Mouse (Mus musculus) MEL (cell line): ENCODE data around the gene Lmx1a. TPM values are rescaled to one million over a fixed set of nuclear protein-coding genes. Genes with fewer than 3 reads are reported as not detected.

Source experiments
- DNase-seq: peaks from one replicate; pipeline ENCODE4 v3.0.0; 2011; ENCODE audit warnings: low read depth, low spot score
- H3K27ac ChIP-seq: 2 replicates; pipeline ENCODE4 v1.5.1; 2012; ENCODE audit warnings: low read depth, mild to moderate bottlenecking, control low read depth, low read length, moderate library complexity; ENCODE audit not compliant: control insufficient read depth
- H3K27me3 ChIP-seq, 2 experiments: fragments of 150-350 bp in 1 of 2; sonication (generic) in 1 of 2; 2 replicates each; pipeline ENCODE4 v1.6.1; 2012; ENCODE audit warnings: low read length in 2 of 2, mild to moderate bottlenecking in 2 of 2, improper control_type of control experiment in 1 of 2, moderate library complexity in 1 of 2; ENCODE audit not compliant: insufficient read depth in 2 of 2, control insufficient read depth in 1 of 2
- H3K36me3 ChIP-seq, 2 experiments: 2 replicates each; pipeline ENCODE4 v1.6.1; 2012 to 2014; ENCODE audit warnings: low read length in 2 of 2, improper control_type of control experiment in 1 of 2, inconsistent platforms in 1 of 2, mild to moderate bottlenecking in 1 of 2; ENCODE audit not compliant: insufficient read depth in 2 of 2, control insufficient read depth in 1 of 2
- H3K4me1 ChIP-seq, 2 experiments: fragments of 150-350 bp in 1 of 2; sonication (generic) in 1 of 2; 2 replicates each; pipeline ENCODE4 v1.6.1; 2012; ENCODE audit warnings: low read length in 2 of 2, improper control_type of control experiment in 1 of 2, mild to moderate bottlenecking in 1 of 2; ENCODE audit not compliant: insufficient read depth in 2 of 2, control insufficient read depth in 1 of 2
- H3K4me3 ChIP-seq, 2 experiments: fragments of 150-350 bp in 1 of 2; sonication (generic) in 1 of 2; 2 replicates each; pipeline ENCODE4 v1.5.1; 2012; ENCODE audit warnings: low read depth in 2 of 2, low read length in 2 of 2, mild to moderate bottlenecking in 2 of 2, moderate library complexity in 2 of 2, control low read depth in 1 of 2, improper control_type of control experiment in 1 of 2; ENCODE audit not compliant: control insufficient read depth in 1 of 2, insufficient read depth in 1 of 2
- H3K79me2 ChIP-seq: 2 replicates; pipeline ENCODE4 v1.6.1; 2012; ENCODE audit warnings: mild to moderate bottlenecking, low read length, moderate library complexity; ENCODE audit not compliant: control insufficient read depth, poor library complexity, insufficient read depth
- H3K9ac ChIP-seq: 2 replicates; pipeline ENCODE4 v1.6.1; 2012; ENCODE audit warnings: low read depth, mild to moderate bottlenecking, control low read depth, low read length, moderate library complexity; ENCODE audit not compliant: control insufficient read depth, poor library complexity, severe bottlenecking
- H3K9me3 ChIP-seq: fragments of 150-350 bp; sonication (generic); replicated peaks from 2 replicates; pipeline ENCODE4 v1.6.1; 2012; ENCODE audit warnings: mild to moderate bottlenecking, low read length, improper control_type of control experiment, moderate library complexity; ENCODE audit not compliant: insufficient read depth
- BHLHE40 ChIP-seq: IDR thresholded peaks from 2 replicates; pipeline ENCODE4 v1.6.1; 2012; ENCODE audit warnings: low read depth, mild to moderate bottlenecking, inconsistent platforms, low read length, improper control_type of control experiment, borderline replicate concordance
- CHD1 ChIP-seq: IDR thresholded peaks from 2 replicates; pipeline ENCODE4 v1.6.1; 2012; ENCODE audit warnings: low read depth, mild to moderate bottlenecking, inconsistent platforms, low read length, improper control_type of control experiment
- CHD2 ChIP-seq: IDR thresholded peaks from 2 replicates; pipeline ENCODE4 v1.6.1; 2011; ENCODE audit warnings: low read length, improper control_type of control experiment
- E2F4 ChIP-seq: IDR thresholded peaks from 2 replicates; pipeline ENCODE4 v1.6.1; 2011; ENCODE audit warnings: low read depth, low read length, improper control_type of control experiment, borderline replicate concordance
- ELF1 ChIP-seq: IDR thresholded peaks from 2 replicates; pipeline ENCODE4 v1.6.1; 2014; ENCODE audit warnings: low read depth, mild to moderate bottlenecking, inconsistent platforms, low read length, improper control_type of control experiment, moderate library complexity
- ETS1 ChIP-seq: IDR thresholded peaks from 2 replicates; pipeline ENCODE4 v1.6.1; 2012; ENCODE audit warnings: low read depth, mild to moderate bottlenecking, inconsistent platforms, low read length, improper control_type of control experiment, moderate library complexity
- GABPA ChIP-seq: IDR thresholded peaks from 2 replicates; pipeline ENCODE4 v1.6.1; 2012; ENCODE audit warnings: low read depth, mild to moderate bottlenecking, inconsistent platforms, low read length, improper control_type of control experiment, moderate library complexity
- GATA1 ChIP-seq: IDR thresholded peaks from 2 replicates; pipeline ENCODE4 v1.6.1; 2011; ENCODE audit warnings: low read depth, low read length, improper control_type of control experiment
- MAFK ChIP-seq: IDR thresholded peaks from 2 replicates; pipeline ENCODE4 v1.6.1; 2011; ENCODE audit warnings: low read depth, mild to moderate bottlenecking, low read length, improper control_type of control experiment, borderline replicate concordance
- MAZ ChIP-seq: IDR thresholded peaks from 2 replicates; pipeline ENCODE4 v1.6.1; 2012; ENCODE audit warnings: low read depth, mild to moderate bottlenecking, inconsistent platforms, low read length, improper control_type of control experiment
- MXI1 ChIP-seq: IDR thresholded peaks from 2 replicates; pipeline ENCODE4 v1.6.1; 2011; ENCODE audit warnings: mild to moderate bottlenecking, low read depth, low read length, improper control_type of control experiment
- MYC ChIP-seq: IDR thresholded peaks from 2 replicates; pipeline ENCODE4 v1.6.1; 2011; ENCODE audit warnings: low read depth, mild to moderate bottlenecking, low read length, improper control_type of control experiment, moderate library complexity
- NRF1 ChIP-seq: IDR thresholded peaks from 2 replicates; pipeline ENCODE4 v1.6.1; 2014; ENCODE audit warnings: low read depth, mild to moderate bottlenecking, inconsistent platforms, low read length, improper control_type of control experiment, moderate library complexity; ENCODE audit not compliant: poor library complexity, insufficient read depth, severe bottlenecking
- POLR2A ChIP-seq, 2 experiments: IDR thresholded peaks; 2 replicates each; pipeline ENCODE4 v1.6.1; 2011 to 2012; ENCODE audit warnings: low read length in 2 of 2, mild to moderate bottlenecking in 2 of 2, control low read depth in 1 of 2, improper control_type of control experiment in 1 of 2, low read depth in 1 of 2, moderate library complexity in 1 of 2; ENCODE audit not compliant: control insufficient read depth in 1 of 2, insufficient read depth in 1 of 2, poor library complexity in 1 of 2
- POLR2AphosphoS2 ChIP-seq: IDR thresholded peaks from 2 replicates; pipeline ENCODE4 v1.6.1; 2011; ENCODE audit warnings: low read length, improper control_type of control experiment
- POLR2AphosphoS5 ChIP-seq: IDR thresholded peaks from 2 replicates; pipeline ENCODE4 v1.6.1; 2012; ENCODE audit warnings: low read depth, borderline replicate concordance, mild to moderate bottlenecking, inconsistent platforms, low read length, moderate library complexity, mixed read lengths
- SIN3A ChIP-seq: IDR thresholded peaks from 2 replicates; pipeline ENCODE4 v1.6.1; 2012; ENCODE audit warnings: low read length, improper control_type of control experiment, inconsistent platforms
- SMC3 ChIP-seq: IDR thresholded peaks from 2 replicates; pipeline ENCODE4 v1.6.1; 2011; ENCODE audit warnings: low read depth, low read length, improper control_type of control experiment
- TBP ChIP-seq: IDR thresholded peaks from 2 replicates; pipeline ENCODE4 v1.8.0; 2011; ENCODE audit warnings: low read depth, low read length, improper control_type of control experiment
- TCF12 ChIP-seq: IDR thresholded peaks from 2 replicates; pipeline ENCODE4 v1.6.1; 2014; ENCODE audit warnings: low read depth, mild to moderate bottlenecking, inconsistent platforms, low read length, improper control_type of control experiment, moderate library complexity
- UBTF ChIP-seq: IDR thresholded peaks from 2 replicates; pipeline ENCODE4 v1.6.1; 2012; ENCODE audit warnings: low read depth, mild to moderate bottlenecking, inconsistent platforms, low read length, improper control_type of control experiment, moderate library complexity, borderline replicate concordance; ENCODE audit not compliant: insufficient read depth
- USF1 ChIP-seq: IDR thresholded peaks from 2 replicates; pipeline ENCODE4 v1.6.1; 2014; ENCODE audit warnings: low read depth, mild to moderate bottlenecking, inconsistent platforms, low read length, improper control_type of control experiment, moderate library complexity
- USF2 ChIP-seq, 2 experiments: IDR thresholded peaks; 2 replicates each; pipeline ENCODE4 v1.6.1; 2011 to 2012; ENCODE audit warnings: improper control_type of control experiment in 2 of 2, low read length in 2 of 2, borderline replicate concordance in 1 of 2, inconsistent platforms in 1 of 2, low read depth in 1 of 2, mild to moderate bottlenecking in 1 of 2; ENCODE audit not compliant: insufficient read depth in 1 of 2
- ZC3H11A ChIP-seq: IDR thresholded peaks from 2 replicates; pipeline ENCODE4 v1.6.1; 2012; ENCODE audit warnings: low read depth, mild to moderate bottlenecking, inconsistent platforms, low read length, improper control_type of control experiment
- ZNF384 ChIP-seq: IDR thresholded peaks from 2 replicates; pipeline ENCODE4 v1.6.1; 2012; ENCODE audit warnings: low read depth, mild to moderate bottlenecking, inconsistent platforms, low read length, improper control_type of control experiment
- polyA plus RNA-seq, 2 experiments: library from polyadenylated mRNA; stranded (reverse) in 1 of 2; unstranded in 1 of 2; fragments of >175 nt in 1 of 2; fragments of >200 nt in 1 of 2; gene quantifications; 2 replicates each; pipeline versions ENCODE4 v1.2.1 to v1.2.4; 2012; ENCODE audit warnings: low replicate concordance in 2 of 2, low read depth in 1 of 2; ENCODE audit not compliant: insufficient read length in 2 of 2, insufficient read depth in 1 of 2, missing spikeins in 1 of 2
- total RNA-seq: library from RNA; depleted of rRNA; stranded (reverse); fragments of 300-350 nt; gene quantifications from 2 replicates; pipeline ENCODE4 v1.2.3, GENCODE M21; 2012

The Lmx1a gene
- total and polyA plus RNA-seq, 3 experiments: not detected

GRCm38 (mm10) chr1:167708761-167709160, 19.7 kb downstream of the Lmx1a start:
- Histone ChIP-seq H3K79me2 (no peaks in the 10 kb centered on the region), H3K36me3 (no peaks in the 10 kb centered on the region), H3K27ac (no peak overlapping the region), H3K27me3 (no peaks in the 10 kb centered on the region), H3K4me1 (no peaks in the 10 kb centered on the region), H3K4me3 (no peak overlapping the region), H3K9me3 (no peaks in the 10 kb centered on the region), H3K9ac (no peak overlapping the region)
- DNase-seq: no peak
- no peak for TF ChIP-seq MYC
- TF ChIP-seq UBTF: no peak
- no peak for TF ChIP-seq GABPA
- no peak for TF ChIP-seq NRF1
- no peak for TF ChIP-seq USF2 (IDR thresholded peaks at IDR 0.05; ENCODE audit: borderline replicate concordance in 1 of 2, insufficient read depth in 1 of 2, low read depth in 1 of 2, low read length in 2 of 2)
- no peak for TF ChIP-seq ETS1
- no peak for TF ChIP-seq POLR2AphosphoS5
- no peak for TF ChIP-seq USF1
- TF ChIP-seq BHLHE40: no peak

- H3K27ac ChIP-seq: no peak overlapping the region
- no peak overlapping the region for H3K4me3 ChIP-seq
- no peaks in the 10 kb centered on the region for H3K27me3 ChIP-seq
- no peak for DNase-seq
- no peaks in the 10 kb centered on the region for H3K4me1 ChIP-seq
- TF ChIP-seq USF2 (IDR thresholded peaks at IDR 0.05; ENCODE audit: borderline replicate concordance in 1 of 2, insufficient read depth in 1 of 2, low read depth in 1 of 2, low read length in 2 of 2): no peak
- no peak for TF ChIP-seq MAZ
- TF ChIP-seq MXI1: no peak
- no peak for TF ChIP-seq CHD2
- TF ChIP-seq SIN3A: no peak
- TF ChIP-seq NRF1: no peak
- H3K79me2 ChIP-seq: no peaks in the 10 kb centered on the region
- no peaks in the 10 kb centered on the region for H3K9me3 ChIP-seq
- H3K9ac ChIP-seq: no peak overlapping the region
- no peaks in the 10 kb centered on the region for H3K36me3 ChIP-seq
Observed at GRCm38 (mm10) chr1:167715730-167716341, 26.8 kb downstream of the Lmx1a start.

GRCm38 (mm10) chr1:167734471-167734870, 45.4 kb downstream of the Lmx1a start:
- no peaks in the 10 kb centered on the region for H3K79me2 ChIP-seq
- TF ChIP-seq USF2 (IDR thresholded peaks at IDR 0.05; ENCODE audit: borderline replicate concordance in 1 of 2, insufficient read depth in 1 of 2, low read depth in 1 of 2, low read length in 2 of 2) (no peak), GATA1 (no peak), ZNF384 (no peak), GABPA (no peak), TCF12 (no peak), POLR2AphosphoS2 (no peak), CHD2 (no peak), MAFK (no peak), E2F4 (no peak), SMC3 (no peak), TBP (no peak), POLR2AphosphoS5 (no peak), ZC3H11A (no peak), ETS1 (no peak), CHD1 (no peak), ELF1 (no peak), POLR2A (IDR thresholded peaks at IDR 0.05; ENCODE audit: control insufficient read depth in 1 of 2, insufficient read depth in 1 of 2, low read depth in 1 of 2, low read length in 2 of 2, poor library complexity in 1 of 2) (no peak)

More at GRCm38 (mm10) chr1:167734471-167734870, 45.4 kb downstream of the Lmx1a start:
- H3K4me3 ChIP-seq: no peak overlapping the region
- no peaks in the 10 kb centered on the region for H3K9me3 ChIP-seq
- H3K27me3 ChIP-seq: no peaks in the 10 kb centered on the region
- no peaks in the 10 kb centered on the region for H3K4me1 ChIP-seq
- no peak overlapping the region for H3K9ac ChIP-seq
- no peak for DNase-seq
- H3K36me3 ChIP-seq: no peaks in the 10 kb centered on the region
- no peak overlapping the region for H3K27ac ChIP-seq
